Mouse (Mus musculus) pancreas, adult 10 weeks (tissue): ENCODE measurements around the gene Calhm5. TPM values are rescaled to one million over a fixed set of nuclear protein-coding genes. Genes with fewer than 3 reads are reported as not detected.

Source experiments
- polyA plus RNA-seq: library from polyadenylated mRNA; stranded (reverse); fragments of 350-450 nt; fragmentation: Illumina TruSeq; extraction: RNeasy Lipid Tissue Mini Kit (QIAGEN cat#74804); gene quantifications from one replicate; pipeline ENCODE4 v1.2.3, GENCODE M21; 2015; ENCODE audit warnings: low read depth, low replicate concordance; ENCODE audit not compliant: insufficient read depth

The Calhm5 gene
- polyA plus RNA-seq = 0.59 TPM

DNA sequence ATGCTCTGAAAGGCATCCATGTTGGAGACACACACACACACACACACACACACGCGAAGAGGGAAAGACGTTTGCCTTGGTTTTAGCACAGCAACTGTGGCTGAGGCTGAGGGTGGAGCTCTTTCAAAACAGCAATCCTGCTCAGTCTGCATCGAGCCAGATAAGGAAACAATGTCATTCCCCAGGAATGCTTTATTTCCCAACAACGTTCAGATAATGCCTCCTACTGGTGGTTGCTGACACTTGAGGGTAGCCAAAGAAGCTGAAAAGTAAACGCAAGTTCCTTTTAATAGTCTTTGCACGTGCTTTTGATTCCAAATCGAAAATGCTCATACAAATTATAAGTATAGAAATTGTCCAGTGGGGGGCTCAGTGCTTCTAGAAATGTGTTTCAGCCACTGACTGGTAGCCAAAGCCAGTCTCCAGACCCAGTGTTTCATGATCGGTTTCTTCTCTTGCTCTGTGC, at the start of gene Calhm5:
Calhm5 (minus strand) TSS at position 102 of the 466 bp plus-strand sequence.

DNA sequence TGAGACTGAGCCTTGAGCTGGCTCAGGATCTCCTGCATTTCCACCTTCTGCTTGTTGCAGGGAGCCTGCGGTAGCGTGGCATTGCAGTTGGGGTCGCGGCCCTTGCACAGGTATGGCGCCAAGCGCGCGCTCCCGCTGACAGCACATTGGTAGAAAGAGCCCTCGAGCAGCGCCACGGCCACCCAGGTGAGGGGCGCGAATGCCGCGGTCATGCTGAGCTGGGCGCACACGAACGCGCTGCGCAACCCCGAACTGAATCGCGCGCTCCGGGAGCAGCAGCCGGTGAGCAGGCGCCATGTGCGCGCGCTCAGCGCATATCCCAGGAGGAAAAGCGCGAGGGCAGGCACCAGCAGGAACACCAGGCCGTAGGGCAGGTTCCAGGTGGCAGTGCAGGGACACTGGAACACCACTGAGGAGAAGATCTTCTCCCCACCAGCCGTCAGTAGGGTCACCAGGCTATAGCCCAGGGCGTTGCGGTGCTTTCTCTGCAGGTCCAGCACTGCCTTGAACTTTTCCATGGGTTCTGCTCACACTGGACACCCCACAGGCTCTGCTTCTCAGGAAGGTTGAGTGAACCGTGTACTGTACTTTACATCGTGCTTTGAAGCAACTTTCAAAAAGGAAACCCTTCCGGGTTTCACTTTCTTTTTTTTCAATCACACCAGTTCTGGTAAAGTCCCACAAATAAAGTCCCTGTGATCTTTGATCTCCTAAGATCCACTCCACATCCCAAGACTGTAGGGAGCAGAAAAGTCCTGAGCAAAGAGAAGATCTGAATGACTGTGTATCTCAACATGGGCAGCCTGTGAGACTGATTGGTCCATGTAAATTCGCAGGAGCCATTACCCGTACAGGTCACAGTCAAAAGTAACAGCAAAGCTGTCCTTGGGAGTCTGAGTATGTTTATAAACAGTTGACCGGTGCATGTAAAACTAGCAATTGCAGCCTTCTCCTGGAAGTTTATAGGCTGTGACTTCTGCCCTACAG, 31.4 kb upstream of the Calhm5 start, which contains the start of gene Calhm6:
Calhm6 (minus strand) TSS at position 593 of the 987 bp plus-strand sequence.

DNA sequence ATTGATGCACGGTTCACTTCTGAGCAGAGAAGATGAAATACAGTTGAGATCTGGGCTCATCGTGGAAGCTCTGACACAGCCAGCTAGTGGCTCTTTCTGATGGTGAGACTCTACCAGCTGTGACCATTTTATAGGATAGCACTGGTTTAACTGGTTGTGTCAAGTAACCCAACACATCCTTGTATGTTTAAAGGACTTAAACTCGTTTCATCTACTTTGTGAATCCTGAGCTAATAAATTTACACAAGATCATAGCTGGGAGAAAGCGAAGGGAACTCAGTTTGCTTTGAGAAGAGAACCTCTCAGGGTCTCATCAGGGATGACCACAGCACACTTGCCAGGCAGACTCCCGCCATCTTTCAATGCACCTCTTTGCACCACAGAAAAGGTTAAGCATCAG, 52.1 kb downstream of the Calhm5 start, which contains the start of gene Calhm4:
Calhm4 (minus strand) TSS at position 101 of the 400 bp plus-strand sequence.

Other genes with a start within 250 kb of the Calhm5 start
- gene Sult3a1, start 238.8 kb downstream of the Calhm5 start, polyA plus RNA-seq = not detected
- gene Rsph4a, start 191.4 kb downstream of the Calhm5 start, polyA plus RNA-seq = not detected
- 3.6 TPM for gene Zup1, start 145.2 kb downstream of the Calhm5 start, polyA plus RNA-seq
- gene Rwdd1, start 76.9 kb downstream of the Calhm5 start, polyA plus RNA-seq = 30.5 TPM
- gene Trappc3l, start 58.9 kb downstream of the Calhm5 start, polyA plus RNA-seq = not detected
- not detected for gene Calhm4, start 52.2 kb downstream of the Calhm5 start, polyA plus RNA-seq
- not detected for gene Calhm6, start 31.5 kb upstream of the Calhm5 start, polyA plus RNA-seq
- gene Dse, start 111.2 kb upstream of the Calhm5 start, polyA plus RNA-seq = 2.1 TPM
- gene Tspyl1, start 185.7 kb upstream of the Calhm5 start, polyA plus RNA-seq = 8.4 TPM
- 9.5 TPM for gene Tspyl4, start 200.9 kb upstream of the Calhm5 start, polyA plus RNA-seq